Mouse (Mus musculus) Muller cell, postnatal 12 days (primary cell): Measurements from ENCODE around the gene Stpg3.
"Not testable (repeated sequence)": the region's sequence is repeated elsewhere in the genome, so short reads cannot be mapped to it uniquely, and the experiment has no call there.

Source experiments
- DNase-seq: peaks from one replicate; pipeline ENCODE4 v3.0.0-alpha.2; 2015; ENCODE audit errors: inconsistent ontology term

The Stpg3 gene

GRCm38 (mm10) chr2:25214444-25214843 lies at the start of gene Stpg3:
Gene Stpg3, minus strand, starts transcription at chr2:25214637.
- DNase-seq, result no peak

GRCm38 (mm10) chr2:25263623-25264285 lies 49.3 kb upstream of the Stpg3 start:
- no peak for DNase-seq

GRCm38 (mm10) chr2:25262795-25263622 lies 48.6 kb upstream of the Stpg3 start:
- DNase-seq, result peak; percentile 55

- DNase-seq, result peak; percentile 97
Measured at GRCm38 (mm10) chr2:25262291-25262767, 47.9 kb upstream of the Stpg3 start, which contains the start of gene Tprn. Gene Tprn, plus strand, starts transcription at chr2:25262618.

- DNase-seq, result no peak
Measured at GRCm38 (mm10) chr2:25261870-25262269, 47.4 kb upstream of the Stpg3 start.

GRCm38 (mm10) chr2:25258887-25259286 lies 44.5 kb upstream of the Stpg3 start:
- no peak for DNase-seq

- not testable (repeated sequence) for DNase-seq
Measured at GRCm38 (mm10) chr2:25257250-25257649, 42.8 kb upstream of the Stpg3 start.

- not testable (repeated sequence) for DNase-seq
Measured at GRCm38 (mm10) chr2:25256443-25257109, 42.1 kb upstream of the Stpg3 start.

GRCm38 (mm10) chr2:25255284-25255779 lies 40.9 kb upstream of the Stpg3 start, which contains the start of gene Tmem203:
Gene Tmem203, plus strand, starts transcription at chr2:25255439.
- peak; percentile 96 for DNase-seq

GRCm38 (mm10) chr2:25252331-25252730 lies 37.9 kb upstream of the Stpg3 start:
- no peak for DNase-seq

- DNase-seq, result no peak
Measured at GRCm38 (mm10) chr2:25246183-25247072, 32.0 kb upstream of the Stpg3 start, which contains the start of gene AL732309.1. Gene AL732309.1, minus strand, starts transcription at chr2:25246863.

GRCm38 (mm10) chr2:25244144-25244543 lies 29.7 kb upstream of the Stpg3 start:
- DNase-seq, result no peak

- DNase-seq, result no peak
Measured at GRCm38 (mm10) chr2:25243342-25243741, 28.9 kb upstream of the Stpg3 start.

GRCm38 (mm10) chr2:25242101-25242506 lies 27.7 kb upstream of the Stpg3 start, which contains the start of the genes Rnf208 and Cysrt1:
Gene Rnf208, plus strand, starts transcription at chr2:25242255.
Gene Cysrt1, minus strand, starts transcription at chr2:25242452.
- DNase-seq, result no peak

- no peak for DNase-seq
Measured at GRCm38 (mm10) chr2:25241438-25241775, 27.0 kb upstream of the Stpg3 start.

GRCm38 (mm10) chr2:25240723-25241437 lies 26.4 kb upstream of the Stpg3 start:
- DNase-seq, result peak; percentile 76

GRCm38 (mm10) chr2:25240310-25240709 lies 25.9 kb upstream of the Stpg3 start:
- no peak for DNase-seq

GRCm38 (mm10) chr2:25239766-25240165 lies 25.3 kb upstream of the Stpg3 start:
- DNase-seq, result no peak

GRCm38 (mm10) chr2:25238106-25238505 lies 23.7 kb upstream of the Stpg3 start:
- no peak for DNase-seq

- no peak for DNase-seq
Measured at GRCm38 (mm10) chr2:25237522-25237921, 23.1 kb upstream of the Stpg3 start.
